Mouse (Mus musculus): ENCODE results near the gene Npcd. TPM values are rescaled to one million over a fixed set of nuclear protein-coding genes. Genes with fewer than 3 reads are reported as not detected.

Gene Npcd
- not detected in 2 replicates for total RNA-seq (2017)

DNA sequence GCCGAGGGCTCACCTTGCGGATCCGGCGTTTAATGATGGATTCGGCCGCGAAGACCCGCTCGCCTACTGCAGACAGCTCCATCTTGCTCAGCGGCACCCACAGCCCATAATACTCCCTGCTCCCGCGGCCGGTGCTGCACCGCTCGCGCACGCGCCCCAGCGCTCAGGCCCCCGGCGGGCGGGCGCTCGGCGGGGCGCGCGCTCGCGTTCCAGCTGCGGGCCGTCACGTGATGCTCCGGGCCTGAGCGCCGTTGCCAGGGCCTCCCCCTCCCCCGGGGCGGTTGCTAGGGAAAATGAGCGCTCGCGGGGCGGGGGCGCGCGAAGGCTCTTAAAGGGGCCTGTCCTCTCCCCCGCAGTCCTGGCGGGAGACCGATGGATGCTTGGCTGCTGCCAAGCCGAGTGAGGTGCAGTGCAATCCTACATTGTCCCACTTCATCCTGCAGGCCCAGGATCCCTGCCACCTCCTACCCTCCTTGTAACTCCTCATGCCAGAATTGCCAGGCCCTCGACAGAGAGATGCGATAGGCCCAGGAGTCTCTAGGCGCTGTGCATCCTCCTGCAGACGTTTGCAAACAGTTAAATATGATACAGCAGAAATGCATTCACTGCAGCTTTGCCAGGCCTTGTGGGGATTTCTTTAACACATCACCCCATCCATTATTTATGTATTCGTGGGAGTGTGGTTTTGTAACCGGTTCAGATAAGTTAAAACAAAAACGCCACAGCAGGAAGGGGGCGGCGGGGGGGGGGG, at the start of gene Npcd, which contains the start of gene Cbx6:
Npcd (minus strand) TSS at position 108 of the 751 bp plus-strand sequence.
Cbx6 (minus strand) TSS at position 559 of the 751 bp plus-strand sequence.
- 0 out of 2 replicates have a peak, but pooled peaks have one; percentile 24 for ATAC-seq (ENCODE audit: extremely low read depth, insufficient number of reproducible peaks, low FRiP score, poor library complexity, severe bottlenecking)

DNA sequence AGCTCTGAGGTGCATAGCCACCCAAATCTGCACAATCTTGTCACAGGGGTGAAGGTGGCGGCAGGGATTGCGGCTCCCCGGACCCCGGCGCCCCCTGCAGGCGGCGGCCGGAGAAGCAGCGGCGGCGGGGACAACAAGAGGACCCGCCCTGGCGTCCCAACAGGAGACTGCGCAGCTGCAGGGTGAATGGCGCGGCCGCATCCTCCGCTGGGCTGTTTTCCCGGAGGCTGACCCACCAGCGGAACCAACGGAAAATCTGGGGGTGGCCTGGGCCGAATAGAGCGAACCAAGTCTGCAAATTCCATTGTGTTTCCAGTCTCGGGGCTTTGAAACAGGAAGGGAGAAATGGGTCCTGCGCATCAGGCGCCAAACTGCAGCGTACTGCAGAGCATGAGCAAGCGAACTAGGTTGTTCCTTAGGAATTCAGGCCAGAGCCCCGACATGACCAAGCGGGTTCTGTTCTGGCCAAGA, 49.4 kb upstream of the Npcd start:
- peak; percentile 84 for ATAC-seq (ENCODE audit: extremely low read depth, insufficient number of reproducible peaks, low FRiP score, poor library complexity, severe bottlenecking)

DNA sequence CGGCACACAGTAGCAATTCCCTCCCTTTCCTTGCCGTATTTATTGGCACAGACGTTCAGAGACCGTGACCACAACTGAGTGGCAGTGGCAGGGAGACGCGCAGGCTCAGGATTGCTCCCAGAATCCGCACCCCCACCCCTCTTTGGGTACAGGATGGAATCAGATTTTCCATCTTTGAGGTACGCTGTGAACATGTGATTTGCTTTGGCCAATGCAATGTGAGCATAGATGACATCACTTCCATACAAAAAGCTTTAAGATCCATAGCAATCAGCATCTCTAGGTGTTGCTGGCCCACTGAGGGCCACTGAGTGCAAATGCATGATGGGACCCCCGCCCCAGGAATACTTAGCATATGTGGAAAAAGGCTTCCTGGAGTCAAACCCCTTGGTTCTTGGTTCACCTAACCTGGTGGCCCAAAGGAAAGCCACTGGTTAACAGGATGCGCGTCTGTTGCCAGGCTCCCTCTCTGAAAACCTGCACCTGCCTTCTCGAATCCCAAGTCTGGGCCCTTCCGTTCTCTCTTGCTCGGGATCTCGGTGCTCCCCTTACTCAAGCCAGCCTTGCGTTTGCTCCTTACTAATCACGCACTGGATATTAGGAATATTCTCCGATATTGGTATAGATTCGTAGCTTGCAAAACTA, 48.7 kb upstream of the Npcd start:
- no peak for ATAC-seq (ENCODE audit: extremely low read depth, insufficient number of reproducible peaks, low FRiP score, poor library complexity, severe bottlenecking)

DNA sequence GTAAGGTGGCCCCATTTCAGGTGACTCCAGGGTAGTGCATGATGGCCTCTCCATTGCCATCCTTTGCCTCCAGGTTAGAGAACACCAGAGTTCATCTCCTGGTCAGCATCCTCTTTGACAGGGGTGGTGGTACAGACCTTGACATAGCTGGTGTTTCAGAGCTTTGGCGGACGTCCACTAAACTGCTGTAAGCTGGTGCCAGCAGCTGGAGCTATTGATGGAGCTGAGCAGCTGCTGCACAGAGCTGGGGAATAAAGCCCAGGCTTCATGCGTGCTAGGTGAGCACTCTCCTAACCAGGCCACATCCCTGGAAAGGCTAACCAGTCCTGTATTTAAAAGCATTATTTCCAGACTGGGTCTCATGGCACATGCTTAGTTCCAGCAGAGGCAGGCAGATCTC, 46.4 kb upstream of the Npcd start:
- no peak for ATAC-seq (ENCODE audit: extremely low read depth, insufficient number of reproducible peaks, low FRiP score, poor library complexity, severe bottlenecking)

DNA sequence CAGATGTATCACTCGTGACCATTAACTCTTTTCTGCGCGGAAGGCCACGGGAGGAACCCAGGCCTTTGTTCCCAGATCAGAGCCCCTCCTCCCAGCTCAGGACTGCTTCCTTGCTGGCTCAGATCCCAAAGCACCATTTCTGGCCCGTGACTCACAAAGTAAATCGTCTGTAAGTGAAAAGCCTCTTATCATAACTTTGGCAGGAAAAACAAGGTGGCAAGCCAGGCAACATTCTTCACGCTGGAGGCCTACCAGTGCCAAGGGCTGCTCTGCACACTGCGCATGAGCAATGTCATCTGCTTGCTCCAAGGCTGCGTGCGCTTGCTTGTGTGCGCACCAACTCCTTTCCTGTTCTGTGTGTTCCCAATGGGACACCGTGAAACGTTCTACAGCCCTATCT, 45.3 kb upstream of the Npcd start:
- no peak for ATAC-seq (ENCODE audit: extremely low read depth, insufficient number of reproducible peaks, low FRiP score, poor library complexity, severe bottlenecking)

DNA sequence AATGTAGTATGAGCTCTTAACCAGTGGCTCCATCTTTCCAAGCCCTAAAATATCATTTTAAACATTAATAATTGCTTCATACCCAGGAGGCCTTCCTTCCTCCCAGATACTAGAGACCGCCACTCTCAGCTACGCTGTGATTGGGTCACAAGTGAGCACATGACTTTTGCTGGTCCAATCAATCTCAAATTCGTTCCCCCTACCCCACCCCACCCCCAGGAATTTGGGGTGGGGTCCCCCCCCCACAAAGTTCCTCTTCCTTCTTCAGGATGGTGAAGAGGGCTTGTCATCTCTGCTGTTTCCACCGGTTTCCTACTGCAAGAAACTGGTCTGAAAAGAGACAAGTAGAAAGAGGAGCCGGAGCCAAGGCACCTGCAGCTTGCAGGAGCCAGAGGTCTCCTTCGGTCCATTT, 44.7 kb upstream of the Npcd start:
- ATAC-seq (ENCODE audit: extremely low read depth, insufficient number of reproducible peaks, low FRiP score, poor library complexity, severe bottlenecking): no peak

DNA sequence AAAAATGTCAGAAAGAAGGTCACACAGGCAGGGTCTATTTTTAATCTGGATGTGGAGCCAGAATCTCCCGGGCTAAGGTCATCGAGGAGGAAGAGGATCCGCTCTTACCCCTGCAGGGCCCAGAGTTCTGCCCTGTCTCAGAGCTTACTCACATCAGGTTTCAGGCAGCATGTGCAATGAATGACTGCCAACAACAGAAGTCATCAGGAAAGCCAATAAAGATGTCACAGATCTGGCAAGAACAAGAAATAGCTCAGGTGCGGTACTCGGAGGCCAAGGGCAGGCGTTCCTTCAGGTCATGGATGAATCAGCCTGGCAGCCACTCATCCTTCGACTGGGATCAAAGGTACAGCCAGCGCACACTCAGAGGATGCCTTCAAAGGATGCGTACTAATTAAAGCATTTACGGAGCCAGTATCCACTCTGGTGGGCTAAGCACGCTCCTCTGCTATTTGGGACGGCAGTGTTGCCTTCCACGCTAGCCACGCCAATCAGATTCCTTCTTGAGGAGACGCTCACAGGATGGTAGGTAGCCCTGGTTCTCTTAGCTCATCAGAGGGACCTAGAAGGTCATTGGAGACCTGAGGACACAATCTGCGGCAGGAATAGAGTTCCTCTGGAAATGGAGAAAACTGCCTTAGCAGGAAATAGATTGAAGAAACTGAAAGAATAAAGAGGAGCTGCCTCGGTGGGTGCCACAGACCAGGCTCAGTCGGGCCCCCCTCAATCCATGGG, 41.4 kb upstream of the Npcd start:
- ATAC-seq (ENCODE audit: extremely low read depth, insufficient number of reproducible peaks, low FRiP score, poor library complexity, severe bottlenecking): no peak

DNA sequence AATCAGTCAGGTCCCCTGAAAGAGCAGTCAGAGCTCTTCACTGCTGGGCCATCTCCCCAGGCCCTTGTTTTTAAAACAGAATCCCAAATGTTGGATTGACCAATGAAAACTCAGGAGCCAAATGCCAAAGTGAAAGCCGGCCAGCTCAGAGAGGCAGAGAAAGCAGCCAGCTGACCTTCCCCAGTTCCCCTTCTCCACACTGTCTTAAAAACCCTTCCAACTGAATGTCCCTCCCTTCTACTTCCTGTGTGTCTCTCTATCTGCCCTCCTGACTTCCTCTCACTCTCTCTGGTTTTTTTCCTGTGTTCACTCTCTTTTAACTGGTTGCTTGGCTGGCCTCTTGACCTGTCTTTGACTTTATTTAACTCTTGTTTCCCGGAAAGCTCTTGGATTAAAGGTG, 40.0 kb upstream of the Npcd start:
- no peak for ATAC-seq (ENCODE audit: extremely low read depth, insufficient number of reproducible peaks, low FRiP score, poor library complexity, severe bottlenecking)

DNA sequence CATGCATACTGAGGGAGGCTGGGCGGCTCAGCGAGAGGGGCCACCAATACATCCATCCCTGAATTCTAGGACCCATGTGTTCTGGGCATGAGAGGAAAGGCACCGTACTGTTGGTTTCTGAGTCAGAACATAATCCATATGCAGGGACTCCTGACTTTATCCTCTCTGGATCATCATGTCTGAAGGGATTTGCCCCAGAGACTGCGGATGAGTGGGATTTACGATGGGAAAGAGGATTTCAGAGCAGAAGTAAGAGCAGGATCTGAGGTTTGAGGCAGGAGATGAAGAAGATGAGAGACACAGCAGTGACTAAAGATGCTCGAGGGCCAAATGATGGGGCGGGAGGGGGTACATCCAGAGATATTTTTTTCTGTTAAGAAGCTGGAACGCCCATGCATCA, 39.5 kb upstream of the Npcd start:
- no peak for ATAC-seq (ENCODE audit: extremely low read depth, insufficient number of reproducible peaks, low FRiP score, poor library complexity, severe bottlenecking)

DNA sequence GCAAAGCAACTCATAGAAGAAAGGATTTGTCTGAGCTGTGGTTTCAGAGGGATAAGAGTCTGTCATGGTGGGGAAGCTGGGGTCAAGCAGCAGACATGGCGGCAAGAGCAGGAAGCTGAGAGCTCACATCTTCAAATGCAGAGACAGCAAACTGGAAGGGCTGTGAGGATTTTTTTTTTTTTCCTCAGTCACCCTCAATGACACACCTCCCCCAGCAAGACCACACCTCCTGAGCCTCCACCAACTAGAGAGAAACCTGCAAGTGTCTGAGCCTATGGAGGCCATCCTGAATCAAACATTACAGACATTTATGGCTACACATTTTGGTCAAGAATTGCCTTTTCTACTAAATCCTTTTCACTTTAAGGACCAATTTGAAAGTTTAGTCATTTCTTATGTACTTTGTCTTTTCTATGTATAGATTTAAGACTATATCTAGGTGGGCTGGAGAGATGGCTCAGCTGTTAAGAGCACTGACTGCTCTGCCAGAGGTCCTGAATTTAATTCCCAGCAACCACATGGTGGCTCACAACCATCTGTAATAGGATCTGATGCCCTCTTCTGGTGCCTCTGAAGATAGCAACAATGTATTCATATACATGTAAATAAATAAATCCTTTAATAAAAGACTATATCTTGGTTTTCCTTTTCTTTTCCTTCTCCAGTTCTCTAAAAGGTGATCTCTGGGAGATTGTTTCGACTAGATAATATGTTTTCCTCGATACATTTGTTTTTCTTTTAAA, 33.4 kb upstream of the Npcd start:
- no peak for ATAC-seq (ENCODE audit: extremely low read depth, insufficient number of reproducible peaks, low FRiP score, poor library complexity, severe bottlenecking)

DNA sequence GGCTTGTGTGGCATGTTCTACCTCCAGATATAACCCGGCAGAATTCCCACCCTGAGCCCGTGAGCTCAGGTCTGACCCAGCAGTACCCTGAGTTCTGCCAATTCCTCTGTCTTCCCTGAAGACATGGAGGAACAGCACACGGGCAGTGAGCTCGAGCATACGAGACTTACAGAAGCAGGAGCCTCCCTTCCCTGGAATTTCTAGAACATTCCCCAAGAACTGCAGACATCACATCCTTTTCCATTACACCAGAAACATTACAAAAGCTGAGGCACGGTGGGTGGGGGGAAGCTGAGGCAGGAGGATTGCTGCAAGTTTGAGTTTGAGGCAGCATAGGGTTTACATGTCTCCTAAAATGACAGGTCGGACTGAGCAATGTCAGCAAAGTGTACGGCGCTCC, 25.8 kb upstream of the Npcd start:
- no peak for ATAC-seq (ENCODE audit: extremely low read depth, insufficient number of reproducible peaks, low FRiP score, poor library complexity, severe bottlenecking)

DNA sequence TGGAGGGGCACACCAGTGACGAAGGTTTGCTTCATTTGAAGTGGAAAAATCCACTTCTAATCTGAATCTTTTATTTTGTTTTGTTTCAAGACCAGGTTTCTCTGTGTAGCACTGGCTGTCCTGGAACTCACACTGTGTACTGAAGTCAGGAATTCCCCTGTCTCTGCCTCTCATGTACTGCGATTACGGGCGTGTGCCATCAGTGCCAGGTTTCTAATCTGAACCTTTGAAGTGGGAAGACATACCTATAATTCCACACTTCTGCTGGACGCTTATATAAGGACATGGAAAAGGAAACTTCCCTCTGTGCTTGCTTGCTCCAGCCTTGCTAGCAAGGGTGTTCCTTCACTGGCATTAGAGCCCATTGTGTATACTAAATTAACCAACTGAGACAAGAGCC, 24.9 kb upstream of the Npcd start:
- ATAC-seq (ENCODE audit: extremely low read depth, insufficient number of reproducible peaks, low FRiP score, poor library complexity, severe bottlenecking): no peak

DNA sequence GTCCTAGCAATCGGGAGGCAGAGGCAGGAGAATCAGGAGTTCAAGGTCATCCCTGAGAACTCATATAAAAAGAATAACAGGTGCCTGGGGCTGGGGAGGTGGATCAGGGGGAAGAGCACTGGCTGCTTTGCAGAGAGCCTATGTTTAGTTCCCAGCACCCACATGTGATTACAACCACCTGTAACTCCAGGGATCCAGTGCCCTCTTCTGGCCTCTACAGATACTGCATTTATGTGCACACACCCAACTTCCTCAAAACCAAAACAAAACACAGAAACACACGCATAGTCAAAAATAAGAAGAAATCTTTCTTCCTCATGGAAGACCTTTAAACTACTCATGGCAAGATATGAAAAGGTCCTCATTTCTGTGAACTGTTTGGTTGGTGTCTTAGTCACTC, 16.1 kb upstream of the Npcd start:
- ATAC-seq (ENCODE audit: extremely low read depth, insufficient number of reproducible peaks, low FRiP score, poor library complexity, severe bottlenecking): no peak

DNA sequence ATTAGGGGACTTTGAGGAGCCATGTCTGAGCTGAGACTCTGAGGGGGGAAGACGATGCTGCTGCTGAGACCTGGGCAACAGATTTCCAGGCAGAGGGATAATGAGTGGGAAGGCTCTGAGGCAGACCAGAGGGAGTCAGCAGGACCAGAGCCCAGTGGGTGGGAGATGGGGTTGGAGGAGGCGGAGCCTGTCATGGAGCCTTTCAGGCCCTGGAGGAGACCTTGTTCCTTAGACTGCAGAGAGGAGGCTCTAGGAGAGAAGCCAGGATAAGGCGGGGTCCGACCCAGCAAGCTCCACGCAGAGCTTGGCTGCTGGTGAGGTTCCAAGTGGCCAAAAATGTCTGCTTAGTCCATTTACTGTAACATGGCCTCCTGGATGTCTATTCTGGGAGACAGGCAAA, 13.1 kb upstream of the Npcd start:
- no peak for ATAC-seq (ENCODE audit: extremely low read depth, insufficient number of reproducible peaks, low FRiP score, poor library complexity, severe bottlenecking)

DNA sequence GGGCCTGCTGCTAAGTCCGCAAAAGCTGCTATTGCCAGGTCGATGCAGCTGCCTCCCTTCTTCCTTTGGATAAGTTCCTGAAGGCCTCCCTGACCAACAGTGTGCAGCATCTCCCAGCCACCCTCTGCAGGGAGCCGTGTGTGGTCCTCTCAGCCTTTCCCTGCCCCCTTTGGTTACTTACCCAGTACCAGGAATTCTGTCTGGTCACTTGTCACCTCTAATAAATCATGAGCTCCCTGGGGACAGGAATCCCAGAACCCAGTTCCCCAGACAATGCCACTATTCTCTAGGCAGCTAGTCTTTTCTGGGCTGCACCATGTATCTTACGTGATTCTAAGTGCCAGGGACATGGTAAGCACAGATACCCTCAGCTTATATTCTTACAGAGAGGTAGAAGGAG, 11.9 kb upstream of the Npcd start:
- no peak for ATAC-seq (ENCODE audit: extremely low read depth, insufficient number of reproducible peaks, low FRiP score, poor library complexity, severe bottlenecking)

DNA sequence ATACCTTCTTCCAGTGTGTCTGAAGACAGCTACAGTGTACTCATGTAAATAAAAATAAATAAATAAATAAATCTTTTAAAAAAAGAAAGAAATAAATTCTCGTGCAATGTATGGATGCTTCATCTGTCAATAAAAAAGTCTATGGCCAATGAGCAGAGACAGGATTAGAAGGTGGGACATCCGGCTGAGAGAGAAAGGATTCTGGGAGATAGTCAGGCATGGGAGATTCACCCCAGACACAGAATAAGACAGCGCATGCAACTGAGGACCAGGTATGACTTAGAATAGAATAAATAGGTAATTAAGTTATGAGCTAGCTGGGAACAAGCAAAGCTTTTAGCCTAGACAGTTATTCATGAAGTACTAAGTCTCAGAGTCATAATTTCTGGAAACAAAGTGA, 8.9 kb upstream of the Npcd start:
- no peak for ATAC-seq (ENCODE audit: extremely low read depth, insufficient number of reproducible peaks, low FRiP score, poor library complexity, severe bottlenecking)

DNA sequence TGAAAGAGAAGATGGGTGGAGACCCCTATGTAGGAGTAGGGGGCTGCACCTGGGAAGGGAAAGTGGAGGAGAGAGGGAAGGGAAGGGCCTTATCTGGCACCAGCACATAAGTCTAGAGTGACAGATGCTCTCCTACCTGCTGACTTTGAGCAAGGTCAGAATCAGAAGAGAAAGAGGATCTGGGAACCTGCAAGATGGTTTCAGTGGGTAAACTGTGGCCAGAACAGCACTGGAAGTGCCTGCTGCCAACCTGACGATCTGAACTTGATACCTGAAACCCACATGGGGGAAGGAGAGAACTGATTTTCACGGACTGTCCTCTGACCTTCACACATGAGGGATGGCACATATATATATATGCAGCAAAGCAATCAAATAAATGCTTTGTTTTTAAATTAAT, 6.2 kb upstream of the Npcd start:
- ATAC-seq (ENCODE audit: extremely low read depth, insufficient number of reproducible peaks, low FRiP score, poor library complexity, severe bottlenecking): no peak

DNA sequence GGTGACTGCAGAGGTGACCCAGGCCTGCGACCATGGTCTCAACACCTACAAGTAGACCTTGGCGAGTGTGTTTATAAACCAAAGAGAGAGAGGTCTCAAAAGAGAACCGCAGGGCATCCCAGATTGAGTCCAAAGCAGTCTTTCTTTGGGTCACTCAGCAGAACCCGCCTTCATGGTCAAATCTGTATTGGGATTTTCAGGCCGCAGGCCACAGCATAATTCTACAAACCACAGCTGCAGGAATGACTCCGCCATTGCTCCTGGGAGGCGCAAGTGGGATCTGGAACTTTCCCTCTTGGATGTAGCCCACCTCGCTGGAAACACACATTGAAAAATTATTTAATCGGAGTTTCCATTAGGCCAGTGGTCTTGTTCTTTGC, 834 bp upstream of the Npcd start:
- no peak for ATAC-seq (ENCODE audit: extremely low read depth, insufficient number of reproducible peaks, low FRiP score, poor library complexity, severe bottlenecking)
